Mouse (Mus musculus): Measurements from ENCODE around the gene Cdkn3. TPM values are rescaled to one million over a fixed set of nuclear protein-coding genes. Genes with fewer than 3 reads are reported as not detected.
A peak's percentile ranks its signal among the peaks of the same experiment; 100 is the strongest.

Cdkn3 gene
- polyA plus RNA-seq, 1 experiment: 2.2 TPM

GRCm38 (mm10) chr14:46781086-46781485, 20.7 kb downstream of the Cdkn3 start:
- Histone ChIP-seq H3K4me3 (replicated peaks) (no peak overlapping the region), H3K4me1 (peaks cover 20% of the 10 kb centered on the region; the same call in 1 of the 2 replicates), H3K9me3 (peaks cover 14% of the 10 kb centered on the region), H3K27me3 (replicated peaks) (no peaks in the 10 kb centered on the region), H3K36me3 (replicated peaks; ENCODE audit: low read length) (peaks cover 89% of the 10 kb centered on the region)
- TF ChIP-seq GATA1 (IDR thresholded peaks at IDR 0.05; ENCODE audit: borderline replicate concordance, low read length) (no peak), FLI1 (IDR thresholded peaks at IDR 0.05; ENCODE audit: low read length) (no peak)

GRCm38 (mm10) chr14:46782187-46782828, 22.0 kb downstream of the Cdkn3 start:
- peaks cover 77% of the 10 kb centered on the region for H3K36me3 ChIP-seq (replicated peaks; ENCODE audit: low read length)

GRCm38 (mm10) chr14:46783327-46783926, 23.1 kb downstream of the Cdkn3 start:
- no peak overlapping the region for H3K4me3 ChIP-seq (replicated peaks)
- no peaks in the 10 kb centered on the region for H3K27me3 ChIP-seq (replicated peaks)
- peaks cover 25% of the 10 kb centered on the region for H3K4me1 ChIP-seq
- TF ChIP-seq GATA1 (IDR thresholded peaks at IDR 0.05; ENCODE audit: borderline replicate concordance, low read length) (no peak), FLI1 (IDR thresholded peaks at IDR 0.05; ENCODE audit: low read length) (no peak)
- H3K9me3 ChIP-seq: peaks cover 14% of the 10 kb centered on the region
- H3K36me3 ChIP-seq (replicated peaks; ENCODE audit: low read length): peaks cover 66% of the 10 kb centered on the region

More at GRCm38 (mm10) chr14:46782187-46782828, 22.0 kb downstream of the Cdkn3 start:
- peaks cover 25% of the 10 kb centered on the region for H3K4me1 ChIP-seq
- no peaks in the 10 kb centered on the region for H3K27me3 ChIP-seq (replicated peaks)
- TF ChIP-seq FLI1 (IDR thresholded peaks at IDR 0.05; ENCODE audit: low read length) (no peak), GATA1 (IDR thresholded peaks at IDR 0.05; ENCODE audit: borderline replicate concordance, low read length) (no peak)
- H3K4me3 ChIP-seq (replicated peaks): no peak overlapping the region
- H3K9me3 ChIP-seq: peaks cover 14% of the 10 kb centered on the region

- Histone ChIP-seq H3K4me1 (peaks cover 41% of the 10 kb centered on the region), H3K4me3 (replicated peaks) (no peak overlapping the region), H3K9me3 (0 out of 2 replicates have a peak, but pooled peaks cover 3% of the 10 kb centered on the region), H3K36me3 (replicated peaks; ENCODE audit: low read length) (peaks cover 48% of the 10 kb centered on the region), H3K27me3 (replicated peaks) (no peaks in the 10 kb centered on the region)
- TF ChIP-seq FLI1 (IDR thresholded peaks at IDR 0.05; ENCODE audit: low read length): no peak
- no peak for TF ChIP-seq GATA1 (IDR thresholded peaks at IDR 0.05; ENCODE audit: borderline replicate concordance, low read length)
Observed at GRCm38 (mm10) chr14:46785247-46785646, 24.9 kb downstream of the Cdkn3 start.

GRCm38 (mm10) chr14:46787454-46787786, 27.1 kb downstream of the Cdkn3 start:
- peak overlapping the region; percentile 96 for H3K4me3 ChIP-seq (replicated peaks)
- TF ChIP-seq FLI1 (IDR thresholded peaks at IDR 0.05; ENCODE audit: low read length) (no peak), GATA1 (IDR thresholded peaks at IDR 0.05; ENCODE audit: borderline replicate concordance, low read length) (no peak)
- H3K4me1 ChIP-seq: peaks cover 45% of the 10 kb centered on the region
- no peaks in the 10 kb centered on the region for H3K27me3 ChIP-seq (replicated peaks)
- H3K9me3 ChIP-seq: no peaks in the 10 kb centered on the region
- peaks cover 26% of the 10 kb centered on the region for H3K36me3 ChIP-seq (replicated peaks; ENCODE audit: low read length)

- H3K36me3 ChIP-seq (replicated peaks; ENCODE audit: low read length): peaks cover 21% of the 10 kb centered on the region
- no peaks in the 10 kb centered on the region for H3K27me3 ChIP-seq (replicated peaks)
- TF ChIP-seq FLI1 (IDR thresholded peaks at IDR 0.05; ENCODE audit: low read length): no peak
- TF ChIP-seq GATA1 (IDR thresholded peaks at IDR 0.05; ENCODE audit: borderline replicate concordance, low read length): no peak
- peaks cover 45% of the 10 kb centered on the region for H3K4me1 ChIP-seq
- peak within 1 kb of the TSS; percentile 96 for H3K4me3 ChIP-seq (replicated peaks)
- peaks cover 5% of the 10 kb centered on the region for H3K9me3 ChIP-seq
Observed at GRCm38 (mm10) chr14:46787787-46788504, 27.6 kb downstream of the Cdkn3 start, which contains the start of gene Cnih1. Cnih1 (minus strand) TSS chr14:46788411.

- Histone ChIP-seq H3K4me1 (peaks cover 45% of the 10 kb centered on the region), H3K4me3 (replicated peaks) (peak overlapping the region; percentile 96), H3K27me3 (replicated peaks) (no peaks in the 10 kb centered on the region)
Observed at GRCm38 (mm10) chr14:46788505-46788901, 28.2 kb downstream of the Cdkn3 start.

GRCm38 (mm10) chr14:46790303-46790702, 30.0 kb downstream of the Cdkn3 start:
- no peak for TF ChIP-seq GATA1 (IDR thresholded peaks at IDR 0.05; ENCODE audit: borderline replicate concordance, low read length)
- TF ChIP-seq FLI1 (IDR thresholded peaks at IDR 0.05; ENCODE audit: low read length): no peak
- Histone ChIP-seq H3K4me1 (peaks cover 36% of the 10 kb centered on the region), H3K36me3 (replicated peaks; ENCODE audit: low read length) (peaks cover 14% of the 10 kb centered on the region), H3K9me3 (peaks cover 16% of the 10 kb centered on the region), H3K4me3 (replicated peaks) (no peak overlapping the region), H3K27me3 (replicated peaks) (no peaks in the 10 kb centered on the region)

More at GRCm38 (mm10) chr14:46788505-46788901, 28.2 kb downstream of the Cdkn3 start:
- Histone ChIP-seq H3K9me3 (peaks cover 10% of the 10 kb centered on the region), H3K36me3 (replicated peaks; ENCODE audit: low read length) (peaks cover 20% of the 10 kb centered on the region)
- TF ChIP-seq FLI1 (IDR thresholded peaks at IDR 0.05; ENCODE audit: low read length) (no peak), GATA1 (IDR thresholded peaks at IDR 0.05; ENCODE audit: borderline replicate concordance, low read length) (no peak)

GRCm38 (mm10) chr14:46790723-46791122, 30.4 kb downstream of the Cdkn3 start:
- TF ChIP-seq FLI1 (IDR thresholded peaks at IDR 0.05; ENCODE audit: low read length) (no peak), GATA1 (IDR thresholded peaks at IDR 0.05; ENCODE audit: borderline replicate concordance, low read length) (no peak)
- no peak overlapping the region for H3K4me3 ChIP-seq (replicated peaks)
- no peaks in the 10 kb centered on the region for H3K27me3 ChIP-seq (replicated peaks)
- peaks cover 36% of the 10 kb centered on the region for H3K4me1 ChIP-seq
- peaks cover 16% of the 10 kb centered on the region for H3K9me3 ChIP-seq
- peaks cover 14% of the 10 kb centered on the region for H3K36me3 ChIP-seq (replicated peaks; ENCODE audit: low read length)

- Histone ChIP-seq H3K27me3 (replicated peaks) (no peaks in the 10 kb centered on the region), H3K4me1 (peaks cover 17% of the 10 kb centered on the region)
- TF ChIP-seq GATA1 (IDR thresholded peaks at IDR 0.05; ENCODE audit: borderline replicate concordance, low read length) (no peak), FLI1 (IDR thresholded peaks at IDR 0.05; ENCODE audit: low read length) (no peak)
Observed at GRCm38 (mm10) chr14:46794157-46794556, 33.8 kb downstream of the Cdkn3 start.

More at GRCm38 (mm10) chr14:46794157-46794556, 33.8 kb downstream of the Cdkn3 start:
- H3K36me3 ChIP-seq (replicated peaks; ENCODE audit: low read length): peaks cover 16% of the 10 kb centered on the region
- H3K9me3 ChIP-seq: peaks cover 16% of the 10 kb centered on the region
- H3K4me3 ChIP-seq (replicated peaks): no peak overlapping the region
